Mouse (Mus musculus) small intestine, adult 2 months (tissue): ENCODE results near the gene Prol1.
"Not testable (repeated sequence)": the region's sequence is repeated elsewhere in the genome, so short reads cannot be mapped to it uniquely, and the experiment has no call there.

ENCODE experiments used
- CTCF ChIP-seq: fragments of 200-500 bp; IDR thresholded peaks from 2 replicates; pipeline ENCODE4 v1.5.1; 2012; ENCODE audit warnings: low read depth, mild to moderate bottlenecking, control low read depth, inconsistent platforms, low read length, moderate library complexity, mixed read lengths; ENCODE audit not compliant: insufficient replicate concordance, insufficient read length; ENCODE audit errors: extremely low read depth
- POLR2A ChIP-seq: fragments of 200-500 bp; IDR thresholded peaks from 2 replicates; pipeline ENCODE4 v1.6.1; 2012; ENCODE audit warnings: low read depth, mild to moderate bottlenecking, control low read depth, inconsistent platforms, low read length, moderate library complexity

DNA sequence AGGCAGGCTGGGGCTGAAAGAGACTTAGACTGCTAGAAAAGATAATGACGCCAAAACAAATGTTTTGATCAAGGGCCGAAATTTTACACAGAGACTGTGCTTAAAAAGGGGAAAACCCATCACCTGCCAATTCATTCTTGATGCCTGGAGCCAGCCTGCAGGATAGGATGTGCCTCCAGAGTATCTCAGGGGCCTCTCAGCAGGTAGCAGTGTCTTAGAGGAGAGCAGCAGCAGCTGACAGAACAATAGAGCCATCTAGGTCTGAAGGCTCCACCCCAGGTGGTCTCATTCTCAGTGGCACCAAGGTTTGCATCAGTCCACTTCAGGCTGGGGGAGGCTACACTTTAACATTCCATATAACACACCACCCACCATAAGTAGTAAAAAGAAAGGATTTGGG is 31.4 kb downstream of the Prol1 start:
- TF ChIP-seq POLR2A, CTCF: not testable (repeated sequence)
